Mouse (Mus musculus): ENCODE data around the gene Pyroxd2. TPM values are rescaled to one million over a fixed set of nuclear protein-coding genes. Genes with fewer than 3 reads are reported as not detected.
A peak's percentile ranks its signal among the peaks of the same experiment; 100 is the strongest.
"Not testable (repeated sequence)": the region's sequence is repeated elsewhere in the genome, so short reads cannot be mapped to it uniquely, and the experiment has no call there.

Pyroxd2 gene
- 4.1 TPM in 2 replicates for polyA plus RNA-seq (2015; fragmentation: Nextera tagmentation; extraction: Ambion mirVana)

DNA sequence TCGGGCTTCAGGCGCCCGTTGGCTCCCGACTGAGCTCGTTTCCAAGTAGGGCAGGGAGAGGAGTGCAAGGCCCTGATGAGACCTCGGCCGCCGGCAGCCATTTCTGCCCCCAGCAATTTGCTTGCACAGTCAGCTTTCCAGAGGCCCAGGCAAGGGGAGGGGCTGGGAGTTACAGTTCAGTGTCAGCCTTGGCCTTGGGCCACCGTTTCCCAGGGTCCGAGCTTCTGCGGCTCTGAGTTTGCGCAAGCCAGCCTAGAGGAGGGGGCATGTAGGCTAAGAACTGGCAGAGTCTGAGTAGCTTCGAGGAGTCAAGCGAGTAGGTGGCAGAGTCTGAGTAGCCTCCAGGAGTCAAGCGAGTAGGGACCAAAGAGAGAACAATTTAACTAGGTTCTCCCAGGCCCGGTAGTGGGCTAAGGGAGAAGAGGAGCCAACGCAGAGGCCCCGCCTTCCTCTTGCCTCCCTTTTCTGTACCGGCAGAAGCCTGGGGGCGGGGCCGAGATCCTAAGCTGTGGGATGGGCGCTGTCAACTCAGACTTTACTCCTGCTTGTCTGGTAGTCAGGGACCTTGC lies at the start of gene Pyroxd2:
Gene Pyroxd2 (minus strand): TSS at position 413 of the 569 bp plus-strand sequence.
- ATAC-seq (ENCODE audit: insufficient read depth, low FRiP score, low read depth), result peak; percentile 85
- H3K4me3 ChIP-seq (replicated peaks), result peak within 1 kb of the TSS; percentile 43
- no peaks in the 10 kb centered on the region for H3K27me3 ChIP-seq (replicated peaks)
- peak within 1 kb of the TSS; percentile 75 for H3K4me2 ChIP-seq
- peaks cover 30% of the 10 kb centered on the region for H3K4me1 ChIP-seq
- peak within 1 kb of the TSS; percentile 91 for H3K27ac ChIP-seq
- no peaks in the 10 kb centered on the region for H3K9me3 ChIP-seq
- no peaks in the 10 kb centered on the region for H3K36me3 ChIP-seq
- peak within 1 kb of the TSS; percentile 14; the same call in 1 of the 2 replicates for H3K9ac ChIP-seq
- 3% methylated on average over 22 of the region's 22 CpGs for WGBS

DNA sequence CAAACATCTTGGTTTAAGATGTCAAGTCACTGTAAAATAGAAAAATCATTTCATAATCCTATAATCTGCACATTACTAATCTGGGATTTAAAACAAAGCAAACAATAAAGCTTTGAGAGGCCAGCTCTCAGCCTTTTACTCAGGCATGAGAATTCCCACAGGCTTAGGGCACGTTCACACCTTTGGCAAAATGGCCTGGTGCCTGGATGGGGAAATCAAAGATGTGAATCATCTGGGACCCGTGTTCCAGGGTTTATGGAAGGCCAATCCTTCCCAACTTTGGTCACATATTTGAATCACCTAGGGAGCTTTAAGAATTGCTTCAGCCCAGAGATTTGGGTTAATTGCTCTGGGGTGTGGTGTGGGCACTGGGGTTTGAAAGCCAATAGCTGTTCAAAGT lies 45.3 kb upstream of the Pyroxd2 start:
- Histone ChIP-seq H3K27me3 (replicated peaks) (no peaks in the 10 kb centered on the region), H3K9me3 (no peaks in the 10 kb centered on the region), H3K36me3 (no peaks in the 10 kb centered on the region), H3K9ac (no peak overlapping the region), H3K4me1 (peaks cover 11% of the 10 kb centered on the region), H3K4me2 (no peak overlapping the region), H3K27ac (no peak overlapping the region), H3K4me3 (replicated peaks) (no peak overlapping the region)
- 58% methylated on average over 2 of the region's 2 CpGs for WGBS
- ATAC-seq (ENCODE audit: insufficient read depth, low FRiP score, low read depth), result no peak

DNA sequence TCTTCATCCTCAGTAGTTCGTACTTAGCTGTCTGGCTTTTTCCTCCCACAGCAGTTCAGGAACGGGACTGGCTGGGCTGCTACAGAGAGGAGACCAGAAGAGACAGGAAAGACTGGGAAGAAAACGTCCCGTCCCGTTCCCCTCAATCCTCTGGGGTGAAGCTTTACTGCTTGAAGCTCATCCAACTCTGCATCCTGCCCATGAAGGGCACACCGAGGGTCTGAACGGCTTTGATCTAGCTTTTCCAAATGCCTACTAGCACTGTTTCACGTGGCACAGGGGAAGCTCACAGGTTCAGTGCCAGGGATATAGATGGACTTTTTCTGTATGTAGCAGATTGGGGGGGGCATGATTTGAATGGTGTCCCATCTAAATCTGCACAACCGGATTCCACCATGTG lies 43.2 kb upstream of the Pyroxd2 start:
- Histone ChIP-seq H3K9me3 (no peaks in the 10 kb centered on the region), H3K36me3 (no peaks in the 10 kb centered on the region), H3K4me3 (replicated peaks) (no peak overlapping the region; the same call in 1 of the 2 replicates), H3K27me3 (replicated peaks) (no peaks in the 10 kb centered on the region), H3K27ac (no peak overlapping the region), H3K9ac (no peak overlapping the region), H3K4me2 (peak overlapping the region; percentile 81), H3K4me1 (peaks cover 11% of the 10 kb centered on the region)
- ATAC-seq (ENCODE audit: insufficient read depth, low FRiP score, low read depth), result no peak
- 37% methylated on average over 9 of the region's 9 CpGs for WGBS

DNA sequence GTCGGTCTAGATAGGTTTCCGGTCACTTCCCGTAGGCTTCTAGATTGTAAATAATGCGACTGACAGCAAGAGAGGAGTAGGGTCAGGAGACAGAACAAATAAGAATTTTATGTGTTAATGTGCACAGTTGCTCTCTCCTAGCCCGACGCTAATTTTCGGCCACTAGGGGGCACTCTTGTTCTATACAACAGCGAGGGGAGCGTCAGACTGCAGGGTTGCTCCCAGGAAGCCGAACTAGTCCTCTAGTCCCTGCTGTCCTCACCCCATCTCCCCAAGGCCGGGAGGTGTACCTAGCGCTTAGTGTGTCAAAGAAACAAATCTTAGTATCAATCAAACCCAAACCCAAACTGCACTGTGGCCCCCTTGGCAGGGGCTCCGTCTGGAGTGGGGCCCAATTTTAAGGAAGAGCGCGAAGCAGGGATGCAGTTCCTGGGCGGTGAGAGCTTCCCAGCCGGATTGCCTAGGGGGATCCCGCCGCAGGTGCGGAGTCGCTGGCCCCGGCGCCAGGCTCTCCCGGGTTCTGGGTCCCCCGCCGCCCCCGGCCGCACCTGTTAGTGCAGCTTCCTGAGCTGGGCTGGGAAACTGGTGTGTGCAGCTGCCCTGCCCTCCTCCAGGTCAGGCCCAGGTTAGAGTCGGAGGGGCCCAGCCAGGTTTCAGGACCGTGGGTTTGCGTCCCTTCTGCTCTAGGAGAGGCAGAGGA lies 42.5 kb upstream of the Pyroxd2 start:
- Histone ChIP-seq H3K36me3 (no peaks in the 10 kb centered on the region), H3K9ac (0 out of 2 replicates have a peak overlapping the region, but pooled peaks have one; percentile 1), H3K9me3 (no peaks in the 10 kb centered on the region), H3K27me3 (replicated peaks) (no peaks in the 10 kb centered on the region), H3K27ac (no peak overlapping the region), H3K4me3 (replicated peaks) (peak overlapping the region; percentile 43), H3K4me1 (peaks cover 11% of the 10 kb centered on the region), H3K4me2 (peak overlapping the region; percentile 81)
- WGBS, result 3% methylated on average over 31 of the region's 31 CpGs
- ATAC-seq (ENCODE audit: insufficient read depth, low FRiP score, low read depth), result peak; percentile 84; the same call in 1 of the 2 replicates

DNA sequence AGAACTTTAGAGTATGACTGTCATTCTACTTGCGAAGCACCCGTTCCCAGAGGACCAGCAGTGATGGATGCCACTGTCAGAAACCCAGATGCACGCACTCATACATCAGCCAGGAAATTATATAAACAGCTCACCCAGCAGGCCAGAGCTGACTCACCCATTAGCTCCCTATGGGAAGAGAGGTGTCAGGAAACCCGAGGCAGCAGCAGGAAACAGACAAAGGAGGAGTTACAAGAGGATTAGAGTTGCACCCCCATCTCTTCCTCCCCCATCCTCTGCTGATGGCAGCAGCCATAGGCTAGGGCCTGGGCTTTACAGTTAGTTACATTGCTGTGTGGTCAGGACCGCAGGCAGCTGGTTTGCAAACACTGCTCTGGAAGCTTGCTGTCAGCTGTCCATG lies 35.7 kb upstream of the Pyroxd2 start:
- H3K4me1 ChIP-seq, result peaks cover 9% of the 10 kb centered on the region; the same call in 1 of the 2 replicates
- no peak overlapping the region for H3K27ac ChIP-seq
- H3K9me3 ChIP-seq, result no peaks in the 10 kb centered on the region
- no peaks in the 10 kb centered on the region for H3K27me3 ChIP-seq (replicated peaks)
- no peak overlapping the region for H3K9ac ChIP-seq
- WGBS, result 19% methylated on average over 5 of the region's 5 CpGs
- ATAC-seq (ENCODE audit: insufficient read depth, low FRiP score, low read depth), result no peak
- H3K4me3 ChIP-seq (replicated peaks), result no peak overlapping the region
- H3K36me3 ChIP-seq, result no peaks in the 10 kb centered on the region
- no peak overlapping the region for H3K4me2 ChIP-seq

DNA sequence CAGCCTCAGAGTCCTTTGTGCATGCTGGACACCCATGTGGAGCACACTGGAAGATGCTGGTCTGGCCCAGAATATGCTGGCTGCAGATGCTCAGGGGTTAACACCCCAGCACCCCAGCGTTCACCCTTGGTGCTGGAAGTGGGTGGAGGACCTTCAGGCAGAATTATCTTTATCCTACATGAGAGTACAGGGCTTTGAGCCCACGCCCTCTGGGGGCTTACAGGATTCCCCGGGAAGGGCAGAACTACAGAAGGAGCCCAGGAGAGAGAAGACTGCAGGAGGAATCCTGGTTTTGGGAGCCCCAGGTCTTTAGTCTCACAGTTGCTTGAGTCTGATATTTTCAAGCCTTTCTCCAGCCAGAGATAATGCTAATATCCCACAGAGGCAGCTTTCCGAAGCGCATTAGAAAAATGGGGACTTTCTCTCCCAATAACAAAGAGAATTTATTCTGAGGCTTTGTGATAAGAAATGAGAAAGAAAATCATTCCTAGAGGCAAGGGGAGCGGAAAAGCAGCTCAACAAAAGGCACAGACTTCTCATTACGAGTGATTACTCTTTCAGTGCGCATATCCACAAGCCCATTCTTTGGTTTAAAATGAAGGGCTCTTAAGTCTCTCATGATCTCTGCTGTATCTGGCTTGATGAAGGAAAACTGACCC lies 33.1 kb upstream of the Pyroxd2 start:
- peaks cover 9% of the 10 kb centered on the region; the same call in 1 of the 2 replicates for H3K4me1 ChIP-seq
- no peak overlapping the region for H3K9ac ChIP-seq
- no peaks in the 10 kb centered on the region for H3K9me3 ChIP-seq
- ATAC-seq (ENCODE audit: insufficient read depth, low FRiP score, low read depth), result no peak
- WGBS, result 49% methylated on average over 8 of the region's 8 CpGs
- H3K4me3 ChIP-seq (replicated peaks), result no peak overlapping the region
- no peaks in the 10 kb centered on the region for H3K27me3 ChIP-seq (replicated peaks)
- no peak overlapping the region for H3K27ac ChIP-seq
- H3K36me3 ChIP-seq, result no peaks in the 10 kb centered on the region
- no peak overlapping the region for H3K4me2 ChIP-seq

DNA sequence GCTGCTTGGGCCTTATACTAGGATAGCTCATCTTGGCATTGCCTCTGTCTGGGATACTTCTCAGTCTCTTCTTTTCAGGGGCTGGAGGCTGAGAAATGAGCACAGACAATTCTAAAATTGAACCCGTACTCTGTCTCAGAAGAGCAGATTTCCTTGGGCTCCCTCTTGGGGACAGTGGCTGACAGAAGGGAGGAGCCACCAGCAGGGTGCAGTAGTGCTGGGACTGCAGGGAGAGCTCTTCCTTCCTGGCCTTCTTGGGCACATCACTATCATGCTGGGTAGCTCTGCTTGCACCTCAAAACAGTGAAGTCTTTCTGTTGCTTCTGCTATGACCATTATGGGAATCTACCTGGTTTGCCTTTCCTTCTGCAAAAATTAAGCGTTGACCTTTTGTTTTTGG lies 32.6 kb upstream of the Pyroxd2 start:
- Histone ChIP-seq H3K27ac (no peak overlapping the region), H3K9me3 (no peaks in the 10 kb centered on the region), H3K4me2 (no peak overlapping the region), H3K9ac (no peak overlapping the region), H3K4me1 (peaks cover 10% of the 10 kb centered on the region), H3K4me3 (replicated peaks) (no peak overlapping the region), H3K36me3 (no peaks in the 10 kb centered on the region), H3K27me3 (replicated peaks) (no peaks in the 10 kb centered on the region)
- no peak for ATAC-seq (ENCODE audit: insufficient read depth, low FRiP score, low read depth)
- WGBS, result 41% methylated on average over 2 of the region's 2 CpGs

DNA sequence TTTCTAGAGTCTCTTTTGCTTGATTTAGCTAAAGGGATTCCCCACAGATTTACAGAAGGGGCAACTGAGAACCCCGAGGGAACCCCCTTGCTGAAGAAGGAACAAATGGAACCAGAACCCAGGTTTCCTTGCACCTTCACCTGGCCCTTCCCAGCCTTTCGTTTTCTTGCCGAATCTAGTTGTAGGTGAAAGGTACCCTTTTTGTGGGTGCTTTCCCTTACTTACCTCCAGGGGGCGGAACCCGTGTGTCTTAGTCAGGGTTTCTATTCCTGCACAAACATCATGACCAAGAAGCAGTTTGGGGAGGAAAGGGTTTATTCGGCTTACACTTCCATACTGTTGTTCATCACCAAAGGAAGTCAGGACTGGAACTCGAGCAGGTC lies 27.6 kb upstream of the Pyroxd2 start:
- Histone ChIP-seq H3K4me2 (peak overlapping the region; percentile 76), H3K27ac (peak overlapping the region; percentile 86), H3K9ac (peak overlapping the region; percentile 35; the same call in 1 of the 2 replicates), H3K4me3 (replicated peaks) (peak overlapping the region; percentile 70)
- H3K4me1 ChIP-seq; H3K9me3 ChIP-seq; H3K36me3 ChIP-seq; H3K27me3 ChIP-seq (replicated peaks); ATAC-seq (ENCODE audit: insufficient read depth, low FRiP score, low read depth): not testable (repeated sequence)
- 46% methylated on average over 7 of the region's 7 CpGs for WGBS

DNA sequence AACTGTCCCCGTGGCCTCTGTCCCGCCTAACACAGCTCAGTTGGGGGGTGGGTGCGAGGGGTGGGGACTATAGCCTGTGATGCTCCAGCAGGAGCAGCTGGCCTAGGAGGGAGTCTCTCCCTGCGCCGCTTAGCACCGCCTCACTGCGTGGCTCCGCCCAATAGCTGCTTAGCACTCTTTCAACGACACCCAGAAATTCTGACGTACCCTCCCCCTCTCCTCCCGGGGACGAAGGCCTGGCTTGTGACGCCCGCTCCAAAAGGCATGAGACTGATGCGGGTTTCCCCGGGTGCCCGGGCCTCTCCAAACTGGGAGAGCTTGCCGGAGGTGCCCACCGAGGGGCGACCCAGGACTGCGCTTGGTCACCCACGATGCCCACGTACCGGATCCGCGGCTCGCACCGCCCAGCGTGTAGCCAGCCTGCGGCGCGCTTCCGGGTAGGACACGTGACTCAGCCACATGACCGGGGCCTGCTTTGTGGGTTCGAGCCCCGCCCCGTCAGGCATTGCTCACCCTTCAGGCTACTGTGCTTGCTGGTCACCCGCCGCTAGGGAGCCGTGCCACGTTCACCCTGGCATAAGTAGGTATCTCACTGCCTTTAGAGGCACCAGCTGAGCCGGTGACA lies 27.1 kb upstream of the Pyroxd2 start, which contains the start of gene Hps1:
Gene Hps1 (minus strand): TSS at position 448 of the 625 bp plus-strand sequence.
- H3K9me3 ChIP-seq, result no peaks in the 10 kb centered on the region
- H3K9ac ChIP-seq, result peak within 1 kb of the TSS; percentile 35; the same call in 1 of the 2 replicates
- no peaks in the 10 kb centered on the region for H3K36me3 ChIP-seq
- H3K4me1 ChIP-seq, result peaks cover 4% of the 10 kb centered on the region; the same call in 1 of the 2 replicates
- H3K27ac ChIP-seq, result peak within 1 kb of the TSS; percentile 86
- H3K27me3 ChIP-seq (replicated peaks), result no peaks in the 10 kb centered on the region
- ATAC-seq (ENCODE audit: insufficient read depth, low FRiP score, low read depth), result peak; percentile 97
- peak within 1 kb of the TSS; percentile 76 for H3K4me2 ChIP-seq
- H3K4me3 ChIP-seq (replicated peaks), result peak within 1 kb of the TSS; percentile 70
- under 1% methylated on average over 43 of the region's 43 CpGs for WGBS

DNA sequence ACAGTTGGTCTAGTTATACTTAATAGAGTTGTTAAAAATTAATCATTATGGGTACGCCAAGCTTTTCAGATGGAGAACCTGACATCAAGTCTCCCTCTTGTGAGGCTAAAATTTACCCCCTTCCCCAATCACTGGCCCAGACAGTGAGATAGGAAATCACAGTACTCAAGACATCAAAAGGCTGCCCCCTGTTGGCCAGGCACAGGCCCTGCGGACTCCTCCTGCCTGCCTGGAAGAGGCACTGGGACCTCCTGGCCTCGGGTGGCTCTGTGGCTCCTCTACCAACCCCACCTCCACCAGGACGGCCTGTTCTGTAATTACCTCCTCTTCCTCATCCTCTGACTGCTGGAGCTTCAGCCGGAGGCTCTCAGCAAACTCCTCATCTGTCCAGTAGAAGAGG lies 25.2 kb upstream of the Pyroxd2 start:
- Histone ChIP-seq H3K36me3 (no peaks in the 10 kb centered on the region), H3K9ac (no peak overlapping the region), H3K27me3 (replicated peaks) (no peaks in the 10 kb centered on the region), H3K27ac (no peak overlapping the region), H3K4me3 (replicated peaks) (no peak overlapping the region), H3K9me3 (no peaks in the 10 kb centered on the region), H3K4me2 (no peak overlapping the region), H3K4me1 (peaks cover 4% of the 10 kb centered on the region; the same call in 1 of the 2 replicates)
- ATAC-seq (ENCODE audit: insufficient read depth, low FRiP score, low read depth), result no peak
- 79% methylated on average over 5 of the region's 5 CpGs for WGBS

DNA sequence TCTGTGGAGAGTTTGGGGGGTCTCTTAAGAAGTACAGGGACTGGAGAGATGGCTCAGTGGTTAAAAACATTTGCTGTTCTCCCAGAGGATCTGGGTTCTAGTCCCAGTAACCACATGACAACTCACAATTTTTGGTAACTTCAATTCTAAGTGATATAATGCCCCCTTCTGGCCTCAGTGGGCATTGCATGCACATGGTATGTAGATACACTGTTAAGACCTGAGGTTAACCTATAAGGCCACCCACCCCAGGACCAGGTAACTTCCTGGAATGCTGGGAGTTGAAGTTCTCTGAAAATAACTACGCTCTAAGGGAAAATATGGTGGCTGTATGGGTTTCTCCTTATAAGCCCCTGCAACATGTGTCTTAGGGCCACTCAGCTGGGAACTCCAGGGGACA lies 24.2 kb upstream of the Pyroxd2 start:
- Histone ChIP-seq H3K9ac (no peak overlapping the region), H3K9me3 (no peaks in the 10 kb centered on the region), H3K27me3 (replicated peaks) (no peaks in the 10 kb centered on the region), H3K36me3 (no peaks in the 10 kb centered on the region), H3K4me3 (replicated peaks) (no peak overlapping the region), H3K4me2 (no peak overlapping the region), H3K27ac (no peak overlapping the region), H3K4me1 (peaks cover 4% of the 10 kb centered on the region; the same call in 1 of the 2 replicates)
- no peak for ATAC-seq (ENCODE audit: insufficient read depth, low FRiP score, low read depth)
- WGBS, result 97% methylated on average over 1 of the region's 1 CpGs

All from stomach, embryonic 15.5 days (tissue).